16 mouse cellular contexts compared by ENCODE assay signal in the genomic region with DNA sequence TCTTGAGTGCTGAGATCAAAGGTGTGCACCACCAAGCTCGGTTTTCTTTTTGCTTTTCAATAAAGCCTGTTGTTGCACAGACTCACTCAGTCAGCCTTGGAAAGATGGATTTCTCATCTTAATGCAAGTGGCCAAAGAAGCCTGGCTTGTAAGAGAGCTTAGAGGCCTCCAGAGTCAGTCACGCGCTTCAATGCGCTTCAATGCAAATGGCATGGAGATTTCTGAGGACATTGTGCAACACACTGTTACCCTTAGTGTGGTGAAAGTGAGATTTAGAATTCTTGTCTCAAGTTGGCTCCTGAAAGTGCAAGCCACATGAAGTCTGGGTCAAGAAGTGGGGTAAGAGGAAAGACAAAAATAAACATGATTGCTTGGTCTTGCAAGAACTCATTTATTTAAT.
A peak's percentile ranks its signal among the peaks of the same experiment; 100 is the strongest.
DNase-seq lines count a peak whose midpoint lies in the region.
"Had no signal": no experiment of that assay in that cellular context is flagged by ENCODE, and none has a peak within 500 bp of the region (broad histone marks: within the 10 kb centered on the region; RNA-seq: fewer than 3 reads in every experiment).

No protein-coding gene starts in this region.

- DNase-seq in heart, adult 11 months, result peak; percentile 78
- no peak for DNase-seq in heart, adult 8-10 months (ENCODE audit: low spot score)
- peak; percentile 40 for DNase-seq in lung, postnatal 36 days
- no peak for DNase-seq in lung, postnatal 14 days
- DNase-seq in adipocyte (ENCODE audit: low spot score), result peak; percentile 13
- DNase-seq in gastrocnemius, postnatal 4 days (ENCODE audit: low spot score in 2 of 2), result no peak
- DNase-seq in right cerebral cortex, postnatal 4 days, result no peak
- DNase-seq: adrenal gland, adult 8-10 months; adrenal gland, postnatal 25 days; cerebellum, adult 18-20 months; cerebellum, adult 9-10 months; cerebellum, postnatal 14 days; forebrain, postnatal 0 days; gastrocnemius, adult 2 months; gastrocnemius, postnatal 14 days; heart, adult 2 months had no signal

Comparison
In these comparisons a context has a peak if more than half of its experiments do, and no peak if none do; other contexts are left out.
1. DNase-seq: peak in heart, adult 11 months (single experiment), lung, postnatal 36 days (single experiment) and adipocyte (single experiment); none in heart, adult 8-10 months (single experiment), lung, postnatal 14 days (single experiment), gastrocnemius, postnatal 4 days (0 of 2) and right cerebral cortex, postnatal 4 days (single experiment).